Mouse (Mus musculus) MEL (cell line): ENCODE measurements around the gene Nt5c1a.

Source experiments
- BHLHE40 ChIP-seq: IDR thresholded peaks from 2 replicates; pipeline ENCODE4 v1.6.1; 2012; ENCODE audit warnings: low read depth, mild to moderate bottlenecking, inconsistent platforms, low read length, improper control_type of control experiment, borderline replicate concordance
- CHD2 ChIP-seq: IDR thresholded peaks from 2 replicates; pipeline ENCODE4 v1.6.1; 2011; ENCODE audit warnings: low read length, improper control_type of control experiment
- CTCF ChIP-seq, 3 experiments: IDR thresholded peaks in 2 of 3; conservative IDR thresholded peaks in 1 of 3; 2 replicates each; pipeline ENCODE4 v1.5.1; 2011 to 2012; ENCODE audit warnings: low read length in 3 of 3, low read depth in 2 of 3, mild to moderate bottlenecking in 2 of 3, improper control_type of control experiment in 1 of 3, inconsistent platforms in 1 of 3, mixed read lengths in 1 of 3, moderate library complexity in 1 of 3; ENCODE audit not compliant: control insufficient read depth in 1 of 3, insufficient read depth in 1 of 3, poor library complexity in 1 of 3, severe bottlenecking in 1 of 3
- E2F4 ChIP-seq: IDR thresholded peaks from 2 replicates; pipeline ENCODE4 v1.6.1; 2011; ENCODE audit warnings: low read depth, low read length, improper control_type of control experiment, borderline replicate concordance
- ELF1 ChIP-seq: IDR thresholded peaks from 2 replicates; pipeline ENCODE4 v1.6.1; 2014; ENCODE audit warnings: low read depth, mild to moderate bottlenecking, inconsistent platforms, low read length, improper control_type of control experiment, moderate library complexity
- EP300 ChIP-seq, 2 experiments: IDR thresholded peaks; 2 replicates each; pipeline ENCODE4 v1.6.1; 2011; ENCODE audit warnings: improper control_type of control experiment in 2 of 2, low read length in 2 of 2, low read depth in 1 of 2, mild to moderate bottlenecking in 1 of 2
- MAX ChIP-seq: IDR thresholded peaks from 2 replicates; pipeline ENCODE4 v1.6.1; 2011; ENCODE audit warnings: low read length, improper control_type of control experiment
- POLR2A ChIP-seq, 2 experiments: IDR thresholded peaks; 2 replicates each; pipeline ENCODE4 v1.6.1; 2011 to 2012; ENCODE audit warnings: low read length in 2 of 2, mild to moderate bottlenecking in 2 of 2, control low read depth in 1 of 2, improper control_type of control experiment in 1 of 2, low read depth in 1 of 2, moderate library complexity in 1 of 2; ENCODE audit not compliant: control insufficient read depth in 1 of 2, insufficient read depth in 1 of 2, poor library complexity in 1 of 2
- POLR2AphosphoS2 ChIP-seq: IDR thresholded peaks from 2 replicates; pipeline ENCODE4 v1.6.1; 2011; ENCODE audit warnings: low read length, improper control_type of control experiment
- RCOR1 ChIP-seq: IDR thresholded peaks from 2 replicates; pipeline ENCODE4 v1.6.1; 2012; ENCODE audit warnings: low read depth, mild to moderate bottlenecking, inconsistent platforms, low read length, improper control_type of control experiment
- TAL1 ChIP-seq: IDR thresholded peaks from 2 replicates; pipeline ENCODE4 v1.6.1; 2012; ENCODE audit warnings: mild to moderate bottlenecking, inconsistent platforms, low read length, moderate library complexity, mixed read lengths
- USF1 ChIP-seq: IDR thresholded peaks from 2 replicates; pipeline ENCODE4 v1.6.1; 2014; ENCODE audit warnings: low read depth, mild to moderate bottlenecking, inconsistent platforms, low read length, improper control_type of control experiment, moderate library complexity
- ZNF384 ChIP-seq: IDR thresholded peaks from 2 replicates; pipeline ENCODE4 v1.6.1; 2012; ENCODE audit warnings: low read depth, mild to moderate bottlenecking, inconsistent platforms, low read length, improper control_type of control experiment

- no peak for TF ChIP-seq POLR2A (IDR thresholded peaks at IDR 0.05; ENCODE audit: control insufficient read depth in 1 of 2, insufficient read depth in 1 of 2, low read depth in 1 of 2, low read length in 2 of 2, poor library complexity in 1 of 2)
- TF ChIP-seq BHLHE40, result no peak
- TF ChIP-seq CTCF (IDR thresholded peaks at IDR 0.05 in 2 of 3, conservative IDR thresholded peaks at IDR 0.05 in 1 of 3; ENCODE audit: control insufficient read depth in 1 of 3, insufficient read depth in 1 of 3, low read depth in 2 of 3, low read length in 3 of 3, poor library complexity in 1 of 3, severe bottlenecking in 1 of 3), result no peak
- no peak for TF ChIP-seq EP300 (IDR thresholded peaks at IDR 0.05; ENCODE audit: low read depth in 1 of 2, low read length in 2 of 2)
- no peak for TF ChIP-seq CHD2
- TF ChIP-seq POLR2AphosphoS2, result no peak
- TF ChIP-seq E2F4, result no peak
- TF ChIP-seq USF1, result no peak
- no peak for TF ChIP-seq ELF1
- TF ChIP-seq ZNF384, result no peak
- TF ChIP-seq TAL1, result no peak
- no peak for TF ChIP-seq MAX
- TF ChIP-seq RCOR1, result no peak
These were observed 17.9 kb upstream of the Nt5c1a start for GRCm38 (mm10) chr4:123183239-123184056.
